Mouse (Mus musculus): ENCODE results near the gene Olfr519. TPM values are rescaled to one million over a fixed set of nuclear protein-coding genes. Genes with fewer than 3 reads are reported as not detected.

Olfr519 gene
- polyA plus RNA-seq (2012; rRNA removed), result not detected in 2 replicates
- not detected in 2 replicates for polyA plus RNA-seq (2014; fragmentation: Nextera tagmentation; extraction: Ambion mirVana)

- 90% methylated on average over 5 of the region's 5 CpGs for WGBS
- no peak for TF ChIP-seq POLR2A (IDR thresholded peaks at IDR 0.05; ENCODE audit: borderline replicate concordance, extremely low read depth, insufficient read depth, insufficient read length)
- Histone ChIP-seq H3K4me1 (ENCODE audit: control insufficient read depth, insufficient read depth, low read length) (no peaks in the 10 kb centered on the region), H3K4me3 (replicated peaks; ENCODE audit: low read length) (no peak within 1 kb of the TSS), H3K36me3 (ENCODE audit: control insufficient read depth, insufficient read depth, low read length) (no peaks in the 10 kb centered on the region), H3K4me2 (replicated peaks; ENCODE audit: low read depth, low read length, severe bottlenecking) (no peak within 1 kb of the TSS), H3K27ac (replicated peaks; ENCODE audit: low read depth, low read length) (no peak within 1 kb of the TSS), H3K9ac (ENCODE audit: low read depth, low read length, severe bottlenecking) (no peak within 1 kb of the TSS), H3K9me3 (ENCODE audit: control insufficient read depth, low read length) (no peaks in the 10 kb centered on the region), H3K27me3 (ENCODE audit: control insufficient read depth, insufficient read depth, low read length) (no peaks in the 10 kb centered on the region)
- DNase-seq (ENCODE audit: low spot score), result no peak
- ATAC-seq (ENCODE audit: low FRiP score, low read depth), result no peak
Measured at GRCm38 (mm10) chr7:108894320-108894719, at the start of gene Olfr519. TSS of gene Olfr519 (minus strand) at chr7:108894420.

- H3K9ac ChIP-seq (ENCODE audit: low read depth, low read length, severe bottlenecking), result no peak overlapping the region
- ATAC-seq (ENCODE audit: low FRiP score, low read depth) (no peak), DNase-seq (ENCODE audit: low spot score) (no peak)
- H3K4me3 ChIP-seq (replicated peaks; ENCODE audit: low read length), result no peak overlapping the region
- WGBS, result 8% methylated on average over 2 of the region's 2 CpGs
- no peak overlapping the region for H3K27ac ChIP-seq (replicated peaks; ENCODE audit: low read depth, low read length)
- no peaks in the 10 kb centered on the region for H3K9me3 ChIP-seq (ENCODE audit: control insufficient read depth, low read length)
- no peak for TF ChIP-seq POLR2A (IDR thresholded peaks at IDR 0.05; ENCODE audit: borderline replicate concordance, extremely low read depth, insufficient read depth, insufficient read length)
- H3K27me3 ChIP-seq (ENCODE audit: control insufficient read depth, insufficient read depth, low read length), result no peaks in the 10 kb centered on the region
- H3K4me1 ChIP-seq (ENCODE audit: control insufficient read depth, insufficient read depth, low read length), result no peaks in the 10 kb centered on the region
- H3K4me2 ChIP-seq (replicated peaks; ENCODE audit: low read depth, low read length, severe bottlenecking), result no peak overlapping the region
- H3K36me3 ChIP-seq (ENCODE audit: control insufficient read depth, insufficient read depth, low read length), result peaks cover 57% of the 10 kb centered on the region
Measured at GRCm38 (mm10) chr7:108944002-108944401, 49.8 kb upstream of the Olfr519 start.

- ATAC-seq (ENCODE audit: low FRiP score, low read depth), result no peak
- no peaks in the 10 kb centered on the region for H3K27me3 ChIP-seq (ENCODE audit: control insufficient read depth, insufficient read depth, low read length)
- H3K36me3 ChIP-seq (ENCODE audit: control insufficient read depth, insufficient read depth, low read length), result peaks cover 75% of the 10 kb centered on the region
- no peaks in the 10 kb centered on the region for H3K9me3 ChIP-seq (ENCODE audit: control insufficient read depth, low read length)
- H3K4me1 ChIP-seq (ENCODE audit: control insufficient read depth, insufficient read depth, low read length), result no peaks in the 10 kb centered on the region
- H3K27ac ChIP-seq (replicated peaks; ENCODE audit: low read depth, low read length), result no peak overlapping the region
- H3K4me3 ChIP-seq (replicated peaks; ENCODE audit: low read length), result no peak overlapping the region
- H3K9ac ChIP-seq (ENCODE audit: low read depth, low read length, severe bottlenecking), result no peak overlapping the region
- H3K4me2 ChIP-seq (replicated peaks; ENCODE audit: low read depth, low read length, severe bottlenecking), result no peak overlapping the region
- no peak for TF ChIP-seq POLR2A (IDR thresholded peaks at IDR 0.05; ENCODE audit: borderline replicate concordance, extremely low read depth, insufficient read depth, insufficient read length)
- no peak for DNase-seq (ENCODE audit: low spot score)
- WGBS, result 88% methylated on average over 9 of the region's 9 CpGs
Measured at GRCm38 (mm10) chr7:108941466-108941865, 47.2 kb upstream of the Olfr519 start.

- no peak for DNase-seq (ENCODE audit: low spot score)
- Histone ChIP-seq H3K27me3 (ENCODE audit: control insufficient read depth, insufficient read depth, low read length) (no peaks in the 10 kb centered on the region), H3K36me3 (ENCODE audit: control insufficient read depth, insufficient read depth, low read length) (peaks cover 44% of the 10 kb centered on the region), H3K9ac (ENCODE audit: low read depth, low read length, severe bottlenecking) (no peak overlapping the region), H3K4me1 (ENCODE audit: control insufficient read depth, insufficient read depth, low read length) (peaks cover 11% of the 10 kb centered on the region), H3K4me2 (replicated peaks; ENCODE audit: low read depth, low read length, severe bottlenecking) (no peak overlapping the region), H3K9me3 (ENCODE audit: control insufficient read depth, low read length) (no peaks in the 10 kb centered on the region), H3K27ac (replicated peaks; ENCODE audit: low read depth, low read length) (no peak overlapping the region), H3K4me3 (replicated peaks; ENCODE audit: low read length) (no peak overlapping the region)
- TF ChIP-seq POLR2A (IDR thresholded peaks at IDR 0.05; ENCODE audit: borderline replicate concordance, extremely low read depth, insufficient read depth, insufficient read length), result no peak
- 91% methylated on average over 4 of the region's 4 CpGs for WGBS
- no peak for ATAC-seq (ENCODE audit: low FRiP score, low read depth)
Measured at GRCm38 (mm10) chr7:108936591-108936990, 42.4 kb upstream of the Olfr519 start.

GRCm38 (mm10) chr7:108935411-108935810 lies 41.2 kb upstream of the Olfr519 start:
- no peak for TF ChIP-seq POLR2A (IDR thresholded peaks at IDR 0.05; ENCODE audit: borderline replicate concordance, extremely low read depth, insufficient read depth, insufficient read length)
- H3K36me3 ChIP-seq (ENCODE audit: control insufficient read depth, insufficient read depth, low read length), result peaks cover 32% of the 10 kb centered on the region
- H3K4me1 ChIP-seq (ENCODE audit: control insufficient read depth, insufficient read depth, low read length), result peaks cover 11% of the 10 kb centered on the region
- WGBS, result 88% methylated on average over 7 of the region's 7 CpGs
- DNase-seq (ENCODE audit: low spot score) (no peak), ATAC-seq (ENCODE audit: low FRiP score, low read depth) (no peak)
- no peaks in the 10 kb centered on the region for H3K27me3 ChIP-seq (ENCODE audit: control insufficient read depth, insufficient read depth, low read length)
- H3K9me3 ChIP-seq (ENCODE audit: control insufficient read depth, low read length), result no peaks in the 10 kb centered on the region
- H3K4me3 ChIP-seq (replicated peaks; ENCODE audit: low read length), result peak overlapping the region; percentile 91
- peak overlapping the region; percentile 81 for H3K4me2 ChIP-seq (replicated peaks; ENCODE audit: low read depth, low read length, severe bottlenecking)
- no peak overlapping the region; the same call in 1 of the 2 replicates for H3K9ac ChIP-seq (ENCODE audit: low read depth, low read length, severe bottlenecking)
- H3K27ac ChIP-seq (replicated peaks; ENCODE audit: low read depth, low read length), result no peak overlapping the region

- H3K4me1 ChIP-seq (ENCODE audit: control insufficient read depth, insufficient read depth, low read length), result peaks cover 11% of the 10 kb centered on the region
- H3K4me3 ChIP-seq (replicated peaks; ENCODE audit: low read length), result peak overlapping the region; percentile 91
- no peak for TF ChIP-seq POLR2A (IDR thresholded peaks at IDR 0.05; ENCODE audit: borderline replicate concordance, extremely low read depth, insufficient read depth, insufficient read length)
- no peaks in the 10 kb centered on the region for H3K27me3 ChIP-seq (ENCODE audit: control insufficient read depth, insufficient read depth, low read length)
- H3K4me2 ChIP-seq (replicated peaks; ENCODE audit: low read depth, low read length, severe bottlenecking), result peak overlapping the region; percentile 81
- H3K9ac ChIP-seq (ENCODE audit: low read depth, low read length, severe bottlenecking), result peak overlapping the region; percentile 93
- H3K36me3 ChIP-seq (ENCODE audit: control insufficient read depth, insufficient read depth, low read length), result peaks cover 26% of the 10 kb centered on the region
- ATAC-seq (ENCODE audit: low FRiP score, low read depth), result no peak
- H3K27ac ChIP-seq (replicated peaks; ENCODE audit: low read depth, low read length), result peak overlapping the region; percentile 72; the same call in 1 of the 2 replicates
- DNase-seq (ENCODE audit: low spot score), result no peak
- WGBS, result 4% methylated on average over 8 of the region's 8 CpGs
- no peaks in the 10 kb centered on the region for H3K9me3 ChIP-seq (ENCODE audit: control insufficient read depth, low read length)
Measured at GRCm38 (mm10) chr7:108934836-108935235, 40.6 kb upstream of the Olfr519 start.
